Mouse (Mus musculus) splenic B cell, adult 2 months (primary cell): ENCODE measurements around the gene Eif3b.

ENCODE experiments used
- DNase-seq: peaks from one replicate; pipeline ENCODE4 v3.0.0-alpha.2; 2011; ENCODE audit warnings: low read depth, low spot score
- H3K27me3 ChIP-seq: 2 replicates; pipeline ENCODE4 v1.6.1; 2012; ENCODE audit warnings: mild to moderate bottlenecking, low read length, moderate library complexity, mixed read lengths; ENCODE audit not compliant: control insufficient read depth, poor library complexity, insufficient read depth, severe bottlenecking
- H3K36me3 ChIP-seq: 2 replicates; pipeline ENCODE4 v1.6.1; 2012; ENCODE audit warnings: mild to moderate bottlenecking, low read length, moderate library complexity, mixed read lengths; ENCODE audit not compliant: control insufficient read depth, poor library complexity, insufficient read depth, severe bottlenecking

The Eif3b gene

DNA sequence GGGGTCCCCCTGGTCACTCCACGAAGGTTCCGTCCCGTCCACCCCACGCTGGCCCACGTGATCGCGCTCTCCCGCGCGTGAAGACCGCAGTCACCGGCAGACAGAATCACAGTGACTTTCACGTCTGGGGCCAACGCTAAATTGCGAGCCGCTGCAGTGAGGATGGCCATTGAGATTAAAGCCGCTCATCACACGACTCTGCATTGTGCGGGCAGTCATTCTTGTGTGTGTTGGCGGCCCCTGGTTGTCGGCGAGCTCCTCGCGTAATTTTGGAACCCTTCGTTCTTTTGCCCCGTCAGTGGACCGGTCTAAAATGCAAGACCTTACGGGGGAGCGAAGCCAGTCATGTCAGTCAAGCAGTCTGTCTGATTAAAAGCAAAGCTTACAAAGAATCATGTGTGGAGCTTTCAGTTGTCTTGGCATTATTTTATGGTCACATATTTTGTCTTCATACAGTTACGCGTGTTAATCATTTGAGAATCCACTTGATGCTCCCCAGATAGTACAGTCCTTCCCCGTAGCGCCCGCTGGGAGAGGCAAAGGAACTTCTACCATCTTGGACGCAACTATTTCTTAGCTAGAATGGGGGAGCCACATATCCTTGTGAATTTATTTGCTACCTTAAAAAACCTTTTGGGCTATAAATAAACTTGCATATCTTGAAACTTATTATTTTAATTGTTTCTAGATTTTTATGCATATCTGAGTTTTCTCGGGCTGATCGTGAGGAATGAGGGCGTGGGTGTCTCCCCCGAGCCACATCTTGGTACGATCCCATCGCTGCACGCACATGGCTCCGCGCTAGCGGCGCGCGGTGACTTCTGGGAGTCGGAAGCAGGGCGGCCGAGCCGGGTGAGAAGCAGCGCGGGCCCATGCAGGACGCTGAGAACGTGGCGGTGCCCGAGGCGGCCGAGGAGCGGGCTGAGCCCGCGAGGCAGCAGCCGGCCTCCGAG, at the start of gene Eif3b:
Gene Eif3b, plus strand, starts transcription at position 840 of the 953 bp plus-strand sequence.
- peak; percentile 93 for DNase-seq
- no peaks in the 10 kb centered on the region for H3K36me3 ChIP-seq
- no peaks in the 10 kb centered on the region for H3K27me3 ChIP-seq

DNA sequence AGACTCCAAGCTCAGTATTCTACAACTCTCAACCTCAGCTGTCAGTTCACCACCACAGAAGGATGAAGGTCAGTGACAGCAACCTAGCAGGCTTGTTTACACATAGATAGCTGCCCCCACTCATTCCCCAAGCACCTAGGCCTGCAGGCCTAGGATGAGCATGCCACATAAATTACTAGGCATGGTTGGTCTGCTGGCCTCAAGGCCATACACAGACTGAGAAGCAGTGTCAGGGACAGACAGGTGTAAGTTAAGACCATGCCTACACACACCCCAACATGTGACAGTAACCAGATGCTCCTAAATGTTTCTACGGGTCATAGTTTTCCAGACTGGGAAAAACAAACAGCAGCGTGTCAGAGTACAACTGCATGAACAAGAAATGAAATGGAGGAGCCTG, 49.7 kb upstream of the Eif3b start:
- H3K27me3 ChIP-seq, result no peaks in the 10 kb centered on the region
- H3K36me3 ChIP-seq, result peaks cover 4% of the 10 kb centered on the region; the same call in 1 of the 2 replicates
- no peak for DNase-seq

DNA sequence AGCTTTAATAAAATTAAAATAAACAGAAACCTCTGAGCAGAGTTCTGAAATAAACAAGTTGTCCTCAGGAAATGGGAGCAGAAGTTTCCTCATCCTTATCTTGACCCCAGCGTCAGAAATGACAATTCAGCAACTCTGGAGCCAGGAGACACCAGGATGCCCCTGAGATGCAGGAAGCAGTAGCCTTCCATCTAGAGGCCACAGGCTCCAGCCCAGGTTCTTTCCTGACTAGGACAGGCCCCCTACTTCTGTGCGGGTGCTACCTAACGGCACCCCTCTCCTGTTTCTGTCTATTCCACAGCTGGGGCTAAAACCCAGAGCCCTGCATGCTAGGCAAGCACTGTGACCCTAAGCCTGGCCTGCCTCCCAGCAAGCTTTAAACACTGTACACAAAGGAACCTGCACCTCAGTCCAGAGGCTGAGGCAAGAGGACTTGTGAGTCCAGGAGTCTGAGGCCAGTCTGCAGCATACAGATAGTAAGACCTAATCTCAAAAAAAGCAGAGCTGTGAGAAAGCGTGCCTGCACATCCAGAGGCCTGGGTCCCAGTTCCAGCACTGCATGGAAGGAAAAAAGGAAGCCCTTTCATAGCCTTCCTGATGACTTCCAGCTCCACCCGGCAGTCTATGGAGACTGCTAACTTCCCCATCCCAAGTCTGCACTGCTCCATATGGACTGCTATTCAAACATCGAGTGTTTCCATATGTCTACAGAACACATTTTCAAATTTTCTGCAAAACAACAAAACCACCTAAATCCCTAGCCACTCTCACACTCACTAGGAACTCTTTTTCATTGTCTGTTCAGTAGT, 48.5 kb upstream of the Eif3b start:
- DNase-seq, result no peak
- peaks cover 5% of the 10 kb centered on the region for H3K36me3 ChIP-seq
- H3K27me3 ChIP-seq, result no peaks in the 10 kb centered on the region

DNA sequence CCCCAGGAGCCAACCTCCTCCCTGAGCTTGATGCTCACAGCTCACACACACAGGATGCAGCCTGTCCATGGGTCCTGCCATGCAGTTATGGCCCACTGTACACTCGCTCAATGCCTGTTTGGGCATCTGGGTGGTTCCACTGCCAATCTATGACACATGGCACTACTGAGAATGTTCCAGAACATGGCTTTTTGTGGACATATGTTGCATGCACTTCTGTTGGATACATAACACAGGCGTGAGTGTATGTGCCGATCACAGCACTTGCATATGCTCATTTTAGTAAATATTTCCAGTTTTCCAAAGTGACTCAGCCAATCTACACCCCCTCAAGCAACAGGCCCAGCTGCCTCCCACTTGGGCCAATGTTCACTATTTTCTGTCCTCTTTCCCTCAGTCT, 47.5 kb upstream of the Eif3b start:
- Histone ChIP-seq H3K27me3 (no peaks in the 10 kb centered on the region), H3K36me3 (peaks cover 3% of the 10 kb centered on the region)
- no peak for DNase-seq

DNA sequence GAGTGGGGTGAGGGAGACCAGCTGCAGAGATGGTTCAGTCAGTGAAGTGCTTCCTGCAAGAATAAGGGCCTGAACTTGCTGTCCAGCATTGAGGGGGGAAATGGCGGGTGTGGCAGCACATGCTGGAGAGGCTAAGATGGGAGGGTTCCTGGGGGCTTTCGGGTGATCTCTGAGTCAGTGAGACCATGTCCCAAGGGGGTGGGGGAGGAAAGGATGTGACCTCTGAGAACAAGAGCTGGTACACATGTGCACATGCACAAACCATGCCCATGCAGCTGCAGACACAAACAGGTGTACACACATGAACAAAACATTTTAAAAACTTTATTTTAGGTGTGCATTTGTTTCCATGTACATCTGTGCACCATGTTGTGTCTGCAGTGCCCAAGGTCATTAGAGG, 45.4 kb upstream of the Eif3b start:
- peak; percentile 37 for DNase-seq
- Histone ChIP-seq H3K36me3 (peaks cover 3% of the 10 kb centered on the region), H3K27me3 (no peaks in the 10 kb centered on the region)

DNA sequence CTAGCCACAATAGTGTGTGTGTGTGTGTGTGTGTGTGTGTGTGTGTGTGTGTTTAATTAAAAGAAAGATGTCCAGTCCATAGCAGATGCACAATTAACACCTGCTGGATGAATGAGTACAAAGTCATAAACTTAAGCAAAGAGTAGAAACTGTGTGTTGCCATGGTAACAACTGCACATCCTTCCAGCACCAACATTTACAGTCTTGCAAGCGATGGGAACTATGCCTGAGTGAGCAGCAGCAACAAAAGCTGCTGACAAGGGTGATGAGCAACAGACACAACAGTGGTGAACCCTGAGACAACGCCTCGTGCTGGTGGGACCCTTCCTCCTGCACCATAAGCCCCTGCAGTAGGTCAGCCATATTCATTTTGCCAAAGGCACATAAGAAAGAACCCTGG, 44.9 kb upstream of the Eif3b start:
- peak; percentile 93 for DNase-seq
- peaks cover 1% of the 10 kb centered on the region; the same call in 1 of the 2 replicates for H3K36me3 ChIP-seq
- H3K27me3 ChIP-seq, result no peaks in the 10 kb centered on the region

DNA sequence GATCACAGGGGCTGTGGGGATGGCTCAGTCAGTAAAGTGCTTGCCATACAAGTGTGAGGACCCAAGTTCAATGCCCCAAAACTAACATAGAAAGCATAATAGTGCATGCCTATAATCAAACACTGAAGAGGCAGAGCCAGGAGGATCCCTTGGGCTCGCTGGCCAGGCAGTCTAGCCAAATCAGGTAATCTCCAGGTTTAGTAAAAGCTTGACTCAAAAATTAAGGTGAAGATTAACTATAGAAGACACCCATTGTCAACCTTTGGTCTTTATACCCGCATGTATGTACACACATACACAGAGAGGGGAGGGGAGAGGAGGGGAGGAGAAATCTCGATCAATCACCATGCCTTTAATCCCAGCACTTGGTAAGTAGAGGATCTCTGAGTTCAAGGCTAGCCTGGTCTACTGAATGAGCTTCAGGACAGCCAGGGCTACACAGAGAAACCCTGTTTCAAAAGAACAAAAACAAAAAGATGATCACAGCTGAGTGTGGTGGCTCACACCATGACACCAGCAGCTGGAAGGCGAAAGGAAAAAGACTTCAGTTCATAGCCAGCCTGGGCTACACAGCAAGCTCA, 43.8 kb upstream of the Eif3b start:
- Histone ChIP-seq H3K36me3 (peaks cover 1% of the 10 kb centered on the region; the same call in 1 of the 2 replicates), H3K27me3 (no peaks in the 10 kb centered on the region)
- no peak for DNase-seq

DNA sequence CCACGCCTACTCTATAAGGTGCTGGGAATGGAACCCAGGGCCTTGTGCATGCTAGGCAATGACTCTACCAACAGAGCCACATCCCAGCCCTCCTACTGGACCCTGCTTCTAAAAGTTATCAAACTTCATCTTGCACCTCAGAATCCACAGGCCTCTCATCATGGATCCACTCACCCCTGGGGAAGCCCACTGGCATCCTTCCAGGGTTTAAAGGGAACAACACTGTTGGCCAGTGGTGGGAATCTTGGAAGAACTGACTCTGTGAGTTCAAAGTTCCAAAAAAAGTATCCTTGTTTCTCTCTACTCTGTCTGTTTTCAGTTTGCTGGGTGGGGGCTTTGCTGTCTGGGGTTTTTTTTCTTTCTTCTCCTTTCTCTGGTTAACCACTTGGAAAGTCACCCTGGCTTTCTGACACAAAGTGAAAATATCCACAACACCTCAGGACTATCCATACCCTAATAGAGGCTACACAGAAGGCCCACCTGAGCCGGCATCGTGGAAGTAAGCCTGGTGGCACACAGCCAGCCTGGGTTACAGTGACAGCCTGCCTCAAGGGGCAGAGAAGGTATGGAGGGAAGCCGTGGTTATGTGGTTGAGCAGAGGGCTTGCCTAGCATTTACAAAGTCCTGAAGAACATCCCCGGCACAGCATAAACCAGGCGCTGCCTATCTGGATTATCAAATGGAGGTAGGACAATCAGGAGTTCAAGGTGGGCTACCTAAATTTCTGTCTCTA, 40.8 kb upstream of the Eif3b start:
- peak; percentile 41 for DNase-seq

DNA sequence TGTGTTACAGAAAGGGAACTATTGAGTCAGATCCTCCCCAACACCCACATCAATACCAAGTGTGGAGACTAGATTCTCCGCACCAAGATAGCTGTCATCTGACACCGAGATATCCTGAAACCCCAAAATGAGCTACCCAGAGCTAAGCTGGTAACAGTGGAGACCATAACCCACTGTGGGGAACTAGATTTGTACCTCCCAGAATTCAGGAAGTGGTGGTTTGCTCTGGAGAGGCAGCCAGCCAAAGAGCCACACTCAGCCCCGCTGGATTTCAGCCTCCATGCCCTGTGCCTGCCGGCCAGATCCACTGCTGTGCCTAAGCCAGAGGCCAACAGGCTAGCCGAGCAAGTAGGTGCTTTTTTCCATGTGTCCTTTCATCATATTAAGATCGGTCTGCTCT, 39.8 kb upstream of the Eif3b start:
- Histone ChIP-seq H3K27me3 (no peaks in the 10 kb centered on the region), H3K36me3 (peaks cover 1% of the 10 kb centered on the region; the same call in 1 of the 2 replicates)
- peak; percentile 36 for DNase-seq

More for the DNA sequence above, 40.8 kb upstream of the Eif3b start:
- peaks cover 1% of the 10 kb centered on the region; the same call in 1 of the 2 replicates for H3K36me3 ChIP-seq
- no peaks in the 10 kb centered on the region for H3K27me3 ChIP-seq

DNA sequence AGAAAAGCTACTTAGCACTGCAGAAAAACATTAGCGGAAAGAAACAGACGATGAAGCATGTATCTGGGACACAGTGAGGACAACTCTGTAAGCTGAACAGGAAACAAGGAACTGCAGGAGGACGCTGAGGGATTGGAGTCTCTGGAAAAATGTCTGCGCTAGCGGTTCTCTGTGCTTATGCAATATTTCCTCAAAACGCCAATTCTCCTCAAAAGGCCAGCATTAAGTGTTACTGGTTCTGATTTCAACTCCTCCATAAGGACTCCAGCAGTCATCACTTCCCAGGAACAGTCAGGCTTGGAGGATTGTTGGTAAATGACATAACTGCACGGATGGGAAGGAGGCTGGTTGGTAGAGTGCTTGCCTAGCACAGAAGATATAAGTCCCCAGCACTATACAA, 38.0 kb upstream of the Eif3b start:
- Histone ChIP-seq H3K36me3 (no peaks in the 10 kb centered on the region; the same call in 1 of the 2 replicates), H3K27me3 (no peaks in the 10 kb centered on the region)
- DNase-seq, result no peak

DNA sequence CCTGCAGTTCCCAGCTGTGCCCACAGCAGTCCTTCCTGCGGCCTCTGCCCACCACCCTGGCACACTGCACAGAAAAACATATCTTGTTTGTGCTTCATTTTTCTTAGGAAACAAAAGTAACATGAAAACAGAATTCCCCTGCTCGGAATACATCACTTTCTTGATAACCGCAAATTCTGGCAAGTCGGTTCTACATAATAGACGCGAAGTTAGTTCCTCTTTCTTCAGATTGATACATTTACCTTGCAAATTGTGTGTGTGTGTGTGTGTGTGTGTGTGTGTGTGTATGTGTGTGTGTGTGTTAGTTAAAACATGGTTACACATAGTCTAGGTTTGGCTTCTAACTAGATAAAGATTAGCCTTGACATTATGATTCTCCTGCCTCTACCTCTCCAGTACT, 36.4 kb upstream of the Eif3b start:
- no peaks in the 10 kb centered on the region; the same call in 1 of the 2 replicates for H3K36me3 ChIP-seq
- no peaks in the 10 kb centered on the region for H3K27me3 ChIP-seq
- DNase-seq, result peak; percentile 84

DNA sequence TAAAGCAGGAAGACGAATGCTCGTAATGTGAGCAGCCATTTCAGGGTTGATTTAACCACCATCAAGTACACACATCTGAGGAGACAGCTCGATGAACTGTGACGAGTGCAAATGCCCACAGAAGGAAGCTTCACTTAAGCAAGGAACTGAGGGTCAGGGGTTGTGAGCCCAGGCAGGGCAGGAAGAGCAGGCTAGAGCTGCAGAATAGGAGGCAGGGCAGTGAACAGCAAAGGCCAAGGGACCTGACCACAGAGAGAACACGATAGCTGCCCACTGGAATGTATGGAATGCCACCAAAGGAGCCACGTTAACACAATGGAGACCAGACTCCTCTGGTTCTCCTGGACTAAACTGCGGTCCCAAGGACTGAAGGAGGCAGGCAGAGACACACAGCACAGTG, 35.6 kb upstream of the Eif3b start:
- DNase-seq, result peak; percentile 75

DNA sequence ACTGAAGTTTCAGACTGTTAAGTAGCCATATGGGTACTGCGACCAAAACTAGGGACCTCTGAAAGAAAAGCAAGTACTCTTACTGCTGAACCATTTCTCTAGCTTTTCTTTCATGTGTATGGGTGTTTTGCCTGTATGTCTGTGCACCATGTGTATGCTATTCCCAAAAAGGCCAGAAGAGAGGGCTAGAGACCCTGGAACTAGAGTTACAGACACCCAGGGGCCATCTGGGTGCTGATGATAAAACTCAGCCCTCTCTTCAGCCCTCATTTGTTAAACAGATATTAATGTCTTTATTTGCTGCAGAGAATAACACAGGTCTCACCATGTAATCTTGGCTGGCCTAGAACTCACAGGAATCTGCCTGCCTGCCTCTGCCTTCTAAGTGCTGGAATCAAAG, 34.7 kb upstream of the Eif3b start:
- peak; percentile 45 for DNase-seq
- no peaks in the 10 kb centered on the region for H3K27me3 ChIP-seq
- H3K36me3 ChIP-seq, result no peaks in the 10 kb centered on the region; the same call in 1 of the 2 replicates

More for the DNA sequence above, 35.6 kb upstream of the Eif3b start:
- Histone ChIP-seq H3K27me3 (no peaks in the 10 kb centered on the region), H3K36me3 (no peaks in the 10 kb centered on the region; the same call in 1 of the 2 replicates)

DNA sequence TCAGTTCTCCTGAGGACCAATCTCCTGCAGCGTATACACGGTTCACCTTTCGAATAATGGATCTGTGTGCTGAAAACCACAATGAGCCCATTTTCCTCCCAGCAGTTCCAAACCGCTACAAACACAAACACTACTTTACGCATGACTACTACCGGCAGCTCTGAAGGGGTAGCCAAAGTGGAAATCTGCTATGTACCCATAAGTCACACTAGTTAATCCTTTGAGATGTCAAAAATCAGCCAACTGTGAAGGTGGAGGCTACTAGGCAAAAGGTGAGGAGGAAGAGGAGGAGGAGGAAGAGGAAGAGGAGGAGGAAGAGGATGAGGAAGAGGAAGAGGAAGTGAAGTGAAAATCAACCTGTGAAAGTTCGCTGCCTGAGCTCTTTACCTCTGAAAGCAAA, 31.9 kb upstream of the Eif3b start:
- Histone ChIP-seq H3K27me3 (no peaks in the 10 kb centered on the region), H3K36me3 (no peaks in the 10 kb centered on the region)
- DNase-seq, result peak; percentile 57
